Comparison of ENCODE assay signal across 37 mouse cellular contexts in the genomic region with DNA sequence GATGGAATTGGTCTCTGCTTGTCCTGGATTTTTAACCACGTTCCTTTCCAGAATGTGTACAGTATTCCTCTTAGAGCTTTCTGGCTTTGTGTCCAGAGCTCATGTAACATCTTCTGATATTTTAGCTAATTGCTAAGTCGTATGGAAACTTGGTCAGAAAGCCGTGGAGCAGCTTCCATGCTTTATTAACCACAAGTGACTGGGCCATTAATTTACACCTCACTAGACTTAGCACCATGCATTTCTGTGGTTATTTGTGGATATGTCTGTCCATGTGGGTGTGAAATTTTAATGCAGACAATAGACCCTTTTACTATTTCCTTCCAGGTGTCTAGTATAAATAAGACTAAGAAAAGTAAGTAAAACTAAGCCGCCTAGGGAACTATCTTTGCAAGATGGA. TPM values are rescaled to one million over a fixed set of nuclear protein-coding genes. Genes with fewer than 3 reads are reported as not detected.
"Had no signal": no experiment of that assay in that cellular context is flagged by ENCODE, and none has a peak within 500 bp of the region (broad histone marks: within the 10 kb centered on the region; RNA-seq: fewer than 3 reads in every experiment).

No protein-coding gene starts in this region.

- H3K9ac ChIP-seq: heart, embryonic 12.5 days; heart, embryonic 13.5 days; heart, embryonic 15.5 days; hindbrain, embryonic 12.5 days; hindbrain, embryonic 13.5 days; hindbrain, embryonic 14.5 days; hindbrain, embryonic 15.5 days; intestine, embryonic 15.5 days; kidney, embryonic 15.5 days had no signal

- ATAC-seq: hindbrain, embryonic 16.5 days; hindbrain, postnatal 0 days; inflammation-experienced regulatory T-cells, adult 6 months; intestine, embryonic 15.5 days; intestine, embryonic 16.5 days; intestine, postnatal 0 days had no signal

- H3K27me3 ChIP-seq: heart, embryonic 12.5 days; heart, embryonic 13.5 days; heart, embryonic 15.5 days; hindbrain, embryonic 12.5 days; hindbrain, embryonic 13.5 days; hindbrain, embryonic 15.5 days; intestine, embryonic 15.5 days; kidney, embryonic 15.5 days had no signal

- DNase-seq: heart, postnatal 10 days; heart, postnatal 14 days; heart, postnatal 36 days; heart, postnatal 4 days; kidney, adult 11 months; kidney, adult 18-20 months; kidney, adult 2 months; kidney, adult 8-10 months; kidney, adult 9 months; kidney, postnatal 10 days; kidney, postnatal 14 days; kidney, postnatal 25 days; kidney, postnatal 36 days; kidney, postnatal 4 days; layer of hippocampus, adult 9-11 months; layer of hippocampus, postnatal 36 days had no signal

- H3K36me3 ChIP-seq: heart, embryonic 12.5 days; heart, embryonic 13.5 days; heart, embryonic 15.5 days; hindbrain, embryonic 10.5 days; hindbrain, embryonic 12.5 days; intestine, embryonic 15.5 days; kidney, embryonic 15.5 days had no signal

- H3K9me3 ChIP-seq: heart, embryonic 13.5 days; heart, embryonic 15.5 days; hindbrain, embryonic 10.5 days; hindbrain, embryonic 12.5 days; hindbrain, embryonic 13.5 days; hindbrain, embryonic 15.5 days; intestine, embryonic 15.5 days; kidney, embryonic 15.5 days had no signal

- H3K27ac ChIP-seq: heart, embryonic 13.5 days; heart, embryonic 15.5 days; hindbrain, embryonic 10.5 days; hindbrain, embryonic 12.5 days; hindbrain, embryonic 13.5 days; hindbrain, embryonic 14.5 days; hindbrain, embryonic 15.5 days; hindbrain, postnatal 0 days; intestine, embryonic 15.5 days; kidney, embryonic 15.5 days; kidney, postnatal 0 days; layer of hippocampus, adult 2 months; left cerebral cortex, adult 2 months had no signal

- H3K4me3 ChIP-seq: heart, embryonic 12.5 days; heart, embryonic 13.5 days; heart, embryonic 15.5 days; hindbrain, embryonic 10.5 days; hindbrain, embryonic 12.5 days; hindbrain, embryonic 13.5 days; hindbrain, embryonic 15.5 days; intestine, embryonic 15.5 days; kidney, embryonic 15.5 days; layer of hippocampus, adult 2 months; left cerebral cortex, adult 2 months had no signal

- H3K4me2 ChIP-seq: heart, embryonic 12.5 days; heart, embryonic 13.5 days; heart, embryonic 15.5 days; hindbrain, embryonic 12.5 days; hindbrain, embryonic 13.5 days; hindbrain, embryonic 14.5 days; hindbrain, embryonic 15.5 days; intestine, embryonic 15.5 days; kidney, embryonic 15.5 days had no signal

- H3K4me1 ChIP-seq: heart, embryonic 12.5 days; heart, embryonic 13.5 days; heart, embryonic 15.5 days; hindbrain, embryonic 12.5 days; hindbrain, embryonic 13.5 days; hindbrain, embryonic 15.5 days; intestine, embryonic 15.5 days had no signal

RNA-seq across cellular contexts. Expression of gene Nrsn1, which starts 7.6 kb away (rescaled TPM):
- total RNA-seq: heart, postnatal 10 days; heart, postnatal 25 days; heart, postnatal 36 days; hematopoietic stem cell, adult 5-6 weeks had no signal
- polyA plus RNA-seq: heart, postnatal 0 days; inflammation-experienced regulatory T-cells, adult 6 months had no signal
